Mouse (Mus musculus) hindbrain, postnatal 0 days (tissue): Measurements from ENCODE around the gene Atp2b4. TPM values are rescaled to one million over a fixed set of nuclear protein-coding genes. Genes with fewer than 3 reads are reported as not detected.

ENCODE experiments used
- ATAC-seq: fragments of 200-750 bp; cut with Nextera tagmentation; 2 replicates; pipeline ENCODE4 v1.8.0; 2017; ENCODE audit warnings: mild to moderate bottlenecking, moderate TSS enrichment, moderate library complexity
- DNase-seq: peaks from one replicate; pipeline ENCODE4 v3.0.0-alpha.2; 2015; ENCODE audit warnings: low spot score
- H3K27ac ChIP-seq: fragments of 300-500 bp; sonication (generic); 2 replicates; pipeline ENCODE4 v1.5.1; 2014; ENCODE audit warnings: mild to moderate bottlenecking
- H3K27me3 ChIP-seq: fragments of 300-500 bp; sonication (generic); 2 replicates; pipeline ENCODE4 v1.6.1; 2014; ENCODE audit warnings: low read length, mixed read lengths; ENCODE audit not compliant: insufficient read depth
- H3K36me3 ChIP-seq: fragments of 300-500 bp; sonication (generic); 2 replicates; pipeline ENCODE4 v1.6.1; 2014; ENCODE audit warnings: low read length, mixed read lengths; ENCODE audit not compliant: insufficient read depth
- H3K4me1 ChIP-seq: fragments of 300-500 bp; sonication (generic); 2 replicates; pipeline ENCODE4 v1.6.1; 2014; ENCODE audit warnings: antibody characterized with exemption, low read length, mixed read lengths; ENCODE audit not compliant: insufficient read depth
- H3K4me2 ChIP-seq: fragments of 300-500 bp; sonication (generic); 2 replicates; pipeline ENCODE4 v1.6.1; 2014; ENCODE audit warnings: low read depth, mild to moderate bottlenecking, low read length, moderate library complexity, mixed read lengths
- H3K4me3 ChIP-seq: fragments of 300-500 bp; sonication (generic); 2 replicates; pipeline ENCODE4 v1.5.1; 2014; ENCODE audit warnings: low read length
- H3K9ac ChIP-seq: fragments of 300-500 bp; sonication (generic); replicated peaks from 2 replicates; pipeline ENCODE4 v1.6.1; 2014; ENCODE audit warnings: mild to moderate bottlenecking, low read length, moderate library complexity, mixed read lengths
- H3K9me3 ChIP-seq: fragments of 300-500 bp; sonication (generic); 2 replicates; pipeline ENCODE4 v1.6.1; 2016; ENCODE audit warnings: low read length, mixed read lengths
- CTCF ChIP-seq: IDR thresholded peaks from 2 replicates; pipeline ENCODE4 v1.5.1; 2016; ENCODE audit warnings: antibody characterized with exemption, control low read depth, low read depth
- WGBS: fragments of 180-500 bp; shearing (Covaris S2); extraction: QIAGEN DNeasy Blood & Tissue Kit; methylation state at CpG from one replicate; pipeline ENCODE4 v1.1.7; 2014; 5-methylcytosine and 5-hydroxymethylcytosine counted together
- microRNA-seq, 2 experiments: library from miRNA; unstranded; fragments of <30 nt; microRNA quantifications; one replicate each; pipeline ENCODE4; 2016
- polyA plus RNA-seq: library from polyadenylated mRNA; unstranded; fragments of >200 nt; fragmentation: Nextera tagmentation; extraction: Ambion mirVana; gene quantifications from 2 replicates; pipeline ENCODE4 v1.2.1, GENCODE M21; 2015
- total RNA-seq: library from RNA; depleted of rRNA; stranded (reverse); fragments of >200 nt; gene quantifications from 2 replicates; pipeline ENCODE4 v1.2.3, GENCODE M21; 2014; rRNA removed

The Atp2b4 gene
- total and polyA plus RNA-seq, 2 experiments from 2014 or later: 13.2 to 57.3 TPM

- no peak for DNase-seq
- Histone ChIP-seq H3K4me3 (no peak overlapping the region), H3K9me3 (no peaks in the 10 kb centered on the region), H3K27me3 (no peaks in the 10 kb centered on the region), H3K4me2 (no peak overlapping the region), H3K36me3 (peaks cover 7% of the 10 kb centered on the region; the same call in 1 of the 2 replicates), H3K27ac (no peak overlapping the region), H3K9ac (no peak overlapping the region), H3K4me1 (no peaks in the 10 kb centered on the region)
- ATAC-seq: no peak
- 94% methylated on average over 7 of the region's 7 CpGs for WGBS
- TF ChIP-seq CTCF: no peak
These were observed 150.4 kb downstream of the Atp2b4 start for GRCm38 (mm10) chr1:133650288-133651055.

Small RNAs within 50 kb of the gene (microRNA-seq; reads per million reads assigned to microRNA genes)
- 2.3 to 2.5 reads per million in 2 experiments for gene Mir6903

Other genes with a start within 250 kb of the Atp2b4 start
- 106 and 109 TPM in 2 replicates for gene Snrpe, start 190.8 kb downstream of the Atp2b4 start, total RNA-seq
- 415 and 427 TPM in 2 replicates for gene Snrpe, start 190.8 kb downstream of the Atp2b4 start, polyA plus RNA-seq
- gene Zbed6, start 140.2 kb downstream of the Atp2b4 start, total RNA-seq: 6.0 and 7.8 TPM in 2 replicates
- 0.15 and 0.87 TPM in 2 replicates for gene Zbed6, start 140.2 kb downstream of the Atp2b4 start, polyA plus RNA-seq
- 5.1 and 5.3 TPM in 2 replicates for gene Gm38394, start 139.7 kb downstream of the Atp2b4 start, total RNA-seq
- gene Gm38394, start 139.7 kb downstream of the Atp2b4 start, polyA plus RNA-seq: 1.2 and 1.7 TPM in 2 replicates
- 0.10 TPM in 1 of 2 replicates, not detected in the other for gene Lax1, start 110.9 kb downstream of the Atp2b4 start, total RNA-seq
- 0.08 and 0.13 TPM in 2 replicates for gene Lax1, start 110.9 kb downstream of the Atp2b4 start, polyA plus RNA-seq
- gene Optc, start 107.0 kb upstream of the Atp2b4 start, total RNA-seq: 8.5 and 10.4 TPM in 2 replicates
- 3.7 and 4.6 TPM in 2 replicates for gene Optc, start 107.0 kb upstream of the Atp2b4 start, polyA plus RNA-seq
- 6.1 and 9.1 TPM in 2 replicates for gene Prelp, start 120.4 kb upstream of the Atp2b4 start, total RNA-seq
- 7.1 and 8.0 TPM in 2 replicates for gene Prelp, start 120.4 kb upstream of the Atp2b4 start, polyA plus RNA-seq
- gene Fmod, start 236.2 kb upstream of the Atp2b4 start, total RNA-seq: 10.6 and 16.3 TPM in 2 replicates
- gene Fmod, start 236.2 kb upstream of the Atp2b4 start, polyA plus RNA-seq: 17.0 and 21.8 TPM in 2 replicates